Mouse (Mus musculus) left cerebral cortex, postnatal 4 days (tissue): ENCODE measurements at regions not wholly inside any gene's neighbourhood (a gene's known extent, or its start where the extent isn't known, plus 50 kb on each side); places are given as distances from the start of the nearest gene placed in this dataset.
A peak's percentile ranks its signal among the peaks of the same experiment; 100 is the strongest.

ENCODE experiments used
- DNase-seq: peaks from one replicate; pipeline ENCODE4 v3.0.0-alpha.2; 2022
- intact Hi-C: fragments of 180-260 bp; cut with DNase I; formaldehyde crosslinking; loops from one replicate; pipeline ENCODE4 v1.15.1; 2025

- intact Hi-C loops, result no loop called here
- DNase-seq, result peak; percentile 32
Observed at GRCm38 (mm10) chr4:33552856-33553255, 242.7 kb downstream of the Rngtt start.

GRCm38 (mm10) chr4:33554606-33555005 is 244.5 kb downstream of the Rngtt start:
- DNase-seq, result no peak
- intact Hi-C loops, result no loop called here

DNA sequence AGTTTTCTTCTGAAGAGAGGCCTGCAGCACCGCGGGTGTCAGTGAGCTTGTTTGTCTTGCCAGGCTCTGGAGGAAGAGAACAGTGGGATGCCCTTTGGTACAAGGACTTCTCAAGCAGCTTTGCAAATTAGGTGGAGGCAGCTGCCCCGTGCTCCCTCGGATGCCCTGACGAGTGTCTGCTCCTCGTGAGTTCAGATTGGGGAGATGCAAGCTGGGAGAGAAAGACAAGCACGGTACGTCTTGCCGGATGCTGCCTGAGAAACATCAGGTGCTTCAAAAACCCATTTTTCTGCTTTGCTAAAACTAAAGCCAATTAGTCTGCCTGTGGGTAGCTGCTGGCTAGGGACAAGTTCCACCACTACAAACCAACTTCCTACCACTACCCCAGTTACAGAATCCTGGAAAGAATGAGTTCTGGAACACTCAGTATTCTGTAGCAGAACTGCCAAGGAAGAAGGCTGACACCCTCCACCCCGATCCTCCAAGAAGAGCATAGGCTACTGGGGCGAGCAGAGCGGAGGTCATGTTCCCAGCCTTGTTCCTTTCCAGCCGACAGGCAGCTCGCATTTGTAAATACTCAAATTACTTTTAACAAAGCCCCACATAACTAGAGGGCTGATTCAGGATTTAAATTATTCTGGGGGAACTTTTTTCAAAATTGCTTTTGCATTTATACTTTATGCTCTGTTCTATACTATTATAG is 245.3 kb downstream of the Rngtt start:
- intact Hi-C loops, result no loop called here
- peak; percentile 16 for DNase-seq

DNA sequence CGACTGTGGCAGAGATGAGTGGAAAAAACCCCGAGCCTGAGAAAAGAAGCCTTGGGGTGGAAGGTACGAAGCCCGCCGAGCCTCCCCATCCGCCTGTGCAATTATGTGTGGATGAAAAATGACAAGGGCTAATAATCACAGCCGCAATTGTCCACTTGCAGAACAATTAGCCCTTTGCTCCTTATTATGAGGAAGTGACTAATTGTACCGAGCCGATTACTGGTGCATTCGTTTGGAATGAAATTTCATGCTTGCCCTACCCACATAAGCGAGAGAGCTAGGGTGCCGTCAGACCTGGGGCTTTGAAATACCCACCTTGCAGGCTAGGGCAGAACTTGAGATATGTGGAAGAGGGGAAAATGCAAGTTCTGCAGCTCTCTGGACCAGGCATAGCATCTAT is 245.9 kb downstream of the Rngtt start:
- DNase-seq, result no peak
- intact Hi-C loops, result no loop called here

DNA sequence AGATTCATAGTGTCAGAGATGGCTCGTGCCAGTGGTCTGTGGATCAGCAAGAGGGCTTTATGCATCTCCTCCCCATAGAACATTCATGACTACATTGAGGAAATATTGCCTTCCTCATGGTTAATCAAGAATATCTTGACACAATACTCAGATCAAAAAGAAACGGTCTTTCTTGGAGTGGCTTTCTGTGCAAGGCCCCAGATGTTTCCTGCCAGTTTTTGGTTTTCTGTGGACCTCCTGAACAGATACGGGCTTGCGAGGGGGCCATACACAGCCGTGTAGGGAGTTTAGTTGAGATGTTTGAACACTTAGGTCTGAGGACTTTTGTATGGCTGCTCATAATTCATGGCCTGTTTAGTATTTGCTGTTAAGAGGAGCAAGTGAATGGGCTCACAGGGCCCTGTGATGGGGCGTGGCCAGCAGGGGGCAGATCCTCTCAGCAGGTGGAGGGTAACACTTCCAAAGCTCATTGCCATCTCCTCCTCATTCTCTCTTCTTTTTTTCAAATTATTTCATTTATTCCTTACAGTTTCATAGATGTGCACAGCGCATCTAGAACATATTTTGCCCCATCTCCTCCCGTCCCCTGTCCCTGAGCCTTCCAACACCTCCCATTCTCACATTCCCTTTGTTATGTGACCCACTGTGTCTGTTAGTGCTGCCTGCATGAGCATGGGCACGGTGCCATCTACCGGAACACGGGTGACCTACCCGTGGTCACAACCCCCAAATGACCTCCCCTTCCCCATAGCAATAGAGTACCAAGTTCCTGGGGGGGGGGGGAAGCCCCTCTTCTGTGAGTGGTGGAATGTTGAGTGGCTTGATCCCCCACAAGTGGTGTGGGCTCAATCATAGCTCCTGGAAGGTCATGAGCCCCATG is 246.8 kb downstream of the Rngtt start:
- intact Hi-C loops, result no loop called here
- DNase-seq, result no peak

DNA sequence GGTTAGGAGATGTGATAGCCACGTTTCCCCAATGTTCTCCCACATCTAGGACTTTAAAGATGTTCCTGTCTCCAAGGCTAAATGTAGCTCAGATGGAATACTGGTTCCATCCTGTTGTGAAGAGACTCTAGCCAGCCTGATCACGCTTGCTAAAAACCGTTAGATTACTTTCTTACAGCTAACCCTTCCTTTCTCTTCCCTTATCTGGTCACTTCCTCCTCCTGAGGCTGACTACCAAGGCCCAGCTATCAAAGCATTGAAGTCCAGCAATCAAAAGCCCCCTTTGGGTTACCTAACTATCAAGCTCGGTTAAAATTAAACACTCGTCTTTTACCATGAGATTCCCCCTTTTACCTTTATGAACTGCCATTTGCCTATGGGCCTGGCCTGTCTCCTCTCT is 260.2 kb downstream of the Rngtt start:
- DNase-seq, result no peak
- intact Hi-C loops, result no loop called here

DNA sequence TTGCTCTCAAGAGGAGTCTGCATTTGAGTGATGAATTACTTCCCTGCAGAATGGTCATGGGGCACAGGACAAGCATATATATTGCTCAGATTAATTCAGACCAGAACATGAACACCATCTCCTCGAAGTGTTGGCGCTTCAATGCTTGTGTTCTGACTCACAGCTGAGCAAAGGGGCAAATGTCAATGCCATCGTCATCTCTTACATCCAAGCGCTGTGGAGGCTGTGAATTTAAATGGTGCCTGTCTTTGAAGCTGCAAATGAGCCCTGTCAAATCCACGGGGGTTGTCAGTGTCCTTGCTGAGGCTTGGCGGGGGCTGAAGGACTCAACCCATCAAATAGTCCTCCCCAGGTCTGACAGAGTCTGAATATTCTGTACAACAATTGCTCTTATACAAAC is 261.2 kb downstream of the Rngtt start:
- no peak for DNase-seq
- intact Hi-C loops, result no loop called here

DNA sequence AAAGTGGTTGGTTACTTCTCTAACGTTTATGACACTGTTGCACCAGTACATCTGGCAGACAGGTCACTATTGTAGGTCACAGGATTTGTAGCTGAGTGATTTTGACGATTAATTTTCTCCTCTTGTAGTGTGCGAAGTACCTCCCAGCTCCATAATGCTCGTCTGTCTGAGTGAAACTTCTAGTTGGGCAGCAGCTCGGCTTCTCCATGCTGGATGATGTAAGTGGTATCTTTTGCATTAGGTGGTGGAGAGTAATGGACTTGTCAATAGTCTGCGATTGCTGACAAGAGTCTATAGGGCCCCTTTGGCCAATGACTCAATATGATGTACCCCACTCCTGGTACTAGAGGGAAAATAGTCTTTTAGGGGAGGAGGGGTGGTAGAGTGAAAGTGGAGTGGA is 267.5 kb downstream of the Rngtt start:
- DNase-seq, result no peak
- intact Hi-C loops, result no loop called here

DNA sequence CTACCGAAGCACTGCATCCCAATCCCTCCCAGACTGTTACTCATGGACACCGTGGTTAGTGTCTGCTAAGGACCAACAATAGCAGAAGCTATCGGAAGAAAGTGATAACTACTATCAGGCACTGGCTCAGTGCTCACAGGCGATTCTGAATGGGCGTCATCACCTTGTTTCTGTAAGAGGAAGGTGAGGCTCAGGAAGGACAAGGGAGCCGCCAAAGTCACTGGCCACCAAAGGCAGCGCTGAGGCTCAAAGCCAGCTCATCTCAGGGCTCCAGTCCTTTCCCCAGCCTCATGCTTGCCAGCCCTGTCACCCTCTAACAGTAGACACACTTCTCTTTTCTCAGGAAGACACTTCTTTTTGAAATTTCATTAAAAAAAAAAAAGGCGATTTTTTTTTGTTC is 270.4 kb downstream of the Rngtt start:
- intact Hi-C loops, result loop anchor here (10.0 kb wide), 1 partner anchor 186 kb away; no protein-coding TSS in a partner anchor
- no peak for DNase-seq

GRCm38 (mm10) chr4:33581180-33581591 is 271.1 kb downstream of the Rngtt start:
- peak; percentile 74 for DNase-seq
- intact Hi-C loops, result loop anchor here (10.0 kb wide), 1 partner anchor 186 kb away; no protein-coding TSS in a partner anchor

GRCm38 (mm10) chr4:33581766-33582525 is 271.8 kb downstream of the Rngtt start:
- intact Hi-C loops, result loop anchor here (10.0 kb wide), 1 partner anchor 187 kb away; no protein-coding TSS in a partner anchor
- no peak for DNase-seq

GRCm38 (mm10) chr4:33582986-33583720 is 273.0 kb downstream of the Rngtt start:
- DNase-seq, result no peak
- intact Hi-C loops, result loop anchor here (10.0 kb wide), 1 partner anchor 188 kb away; no protein-coding TSS in a partner anchor

GRCm38 (mm10) chr4:33583979-33584907 is 274.1 kb downstream of the Rngtt start:
- intact Hi-C loops, result loop anchor here (10.0 kb wide), 1 partner anchor 189 kb away; no protein-coding TSS in a partner anchor
- DNase-seq, result no peak

GRCm38 (mm10) chr4:33585821-33586220 is 275.7 kb downstream of the Rngtt start:
- no peak for DNase-seq
- intact Hi-C loops, result loop anchor here (2.0 to 10.0 kb wide), 2 partner anchors 191 to 645 kb away; no protein-coding TSS in a partner anchor

GRCm38 (mm10) chr4:33586290-33586614 is 276.1 kb downstream of the Rngtt start:
- intact Hi-C loops, result loop anchor here (2.0 to 10.0 kb wide), 2 partner anchors 191 to 645 kb away; no protein-coding TSS in a partner anchor
- DNase-seq, result no peak

DNA sequence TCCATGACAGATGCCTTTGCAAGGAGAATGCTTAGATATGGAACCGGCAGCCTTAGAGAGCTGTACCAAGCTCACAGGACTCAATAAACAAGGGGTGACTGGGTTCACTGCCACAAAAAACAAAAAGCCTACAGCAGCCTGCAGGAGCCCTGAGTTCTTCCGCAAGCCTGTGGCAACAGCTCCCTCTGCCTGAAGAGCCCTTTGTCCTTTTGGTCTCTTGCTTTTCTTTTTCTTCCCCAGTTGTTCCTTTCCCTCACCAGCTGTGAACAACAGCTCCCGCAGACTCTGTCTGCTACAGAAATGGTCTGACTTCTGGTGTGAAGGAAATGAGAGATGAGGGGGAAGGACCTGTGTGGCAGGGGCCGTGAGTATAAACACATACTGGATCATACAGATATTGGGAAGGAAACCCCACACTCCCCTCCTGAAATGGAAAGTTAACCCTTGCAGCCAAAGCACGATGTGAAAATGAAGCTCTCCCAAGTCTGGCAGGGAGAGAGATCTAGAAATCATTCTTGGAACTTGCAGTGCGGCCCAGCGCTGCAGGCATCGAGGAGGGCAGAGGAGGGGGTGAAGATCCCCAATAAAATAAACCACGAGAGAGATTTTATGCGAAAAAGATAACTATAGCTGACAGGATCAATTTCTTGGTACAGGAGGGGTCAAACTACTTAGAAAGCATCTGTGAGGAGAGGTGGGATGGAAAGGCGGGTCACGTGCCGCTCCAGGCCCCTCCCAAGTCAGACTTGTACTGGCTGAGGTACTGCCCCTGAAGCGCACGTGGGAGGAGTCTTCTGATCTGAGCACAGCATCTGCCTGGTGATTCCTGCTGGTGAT is 276.7 kb downstream of the Rngtt start:
- peak; percentile 51 for DNase-seq

GRCm38 (mm10) chr4:33587666-33588065 is 277.6 kb downstream of the Rngtt start:
- intact Hi-C loops, result loop anchor here (2.0 to 10.0 kb wide), 2 partner anchors 193 to 643 kb away; no protein-coding TSS in a partner anchor
- DNase-seq, result no peak

More for the DNA sequence above, 276.7 kb downstream of the Rngtt start:
- intact Hi-C loops, result loop anchor here (2.0 to 10.0 kb wide), 2 partner anchors 192 to 644 kb away; no protein-coding TSS in a partner anchor

- no peak for DNase-seq
- intact Hi-C loops, result loop anchor here (10.0 kb wide), 1 partner anchor 193 kb away; no protein-coding TSS in a partner anchor
Observed at GRCm38 (mm10) chr4:33588127-33588526, 278.0 kb downstream of the Rngtt start.
